Mouse (Mus musculus): Measurements from ENCODE around the gene L3hypdh. TPM values are rescaled to one million over a fixed set of nuclear protein-coding genes. Genes with fewer than 3 reads are reported as not detected.

L3hypdh gene
- 35.8 and 38.9 TPM in 2 replicates for polyA plus RNA-seq (2012; rRNA removed; ENCODE audit: low replicate concordance)

DNA sequence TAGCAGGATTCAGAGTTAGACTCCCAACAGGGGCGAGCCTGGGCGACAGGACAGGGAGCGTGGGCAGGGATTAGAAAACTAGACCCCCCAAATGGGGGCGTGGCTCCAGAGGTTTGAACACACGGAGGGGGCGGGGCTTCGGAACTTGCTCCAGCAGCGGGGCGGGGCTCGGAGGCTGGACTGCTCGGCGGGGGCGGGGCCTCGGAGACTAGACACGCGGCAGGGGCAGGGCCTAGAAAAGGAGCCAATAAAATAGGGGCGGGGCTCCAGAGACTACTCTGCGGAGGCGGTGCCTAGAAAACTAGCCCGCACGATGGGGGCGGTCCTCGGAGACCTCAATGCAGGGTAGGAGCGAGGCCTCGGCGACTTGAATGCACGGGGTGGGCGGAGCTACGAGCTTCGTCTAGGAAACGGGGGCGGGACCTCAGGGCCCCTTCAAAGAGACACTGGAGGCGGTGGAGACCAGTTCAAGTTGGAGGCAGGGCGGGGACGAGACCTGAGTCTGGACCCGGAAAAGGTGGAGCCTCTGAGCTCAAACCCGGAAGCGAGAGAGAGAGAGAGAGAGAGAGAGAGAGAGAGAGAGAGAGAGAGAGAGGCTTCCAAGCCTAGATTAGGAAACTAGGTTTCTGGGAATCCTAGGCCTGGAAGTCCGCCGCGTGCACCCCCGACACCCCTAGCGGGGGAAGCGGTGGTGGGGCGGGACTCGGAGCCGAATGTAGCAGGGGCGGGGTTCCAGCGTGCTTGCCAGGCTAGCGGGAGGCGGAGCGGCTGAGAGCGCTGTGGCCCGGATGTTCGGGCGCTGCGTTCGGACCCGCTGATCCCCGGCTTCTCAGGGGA is at the start of gene L3hypdh, which contains the start of gene Jkamp:
Gene L3hypdh, minus strand, starts transcription at position 111 of the 837 bp plus-strand sequence.
Gene Jkamp, plus strand, starts transcription at position 261 of the 837 bp plus-strand sequence.

DNA sequence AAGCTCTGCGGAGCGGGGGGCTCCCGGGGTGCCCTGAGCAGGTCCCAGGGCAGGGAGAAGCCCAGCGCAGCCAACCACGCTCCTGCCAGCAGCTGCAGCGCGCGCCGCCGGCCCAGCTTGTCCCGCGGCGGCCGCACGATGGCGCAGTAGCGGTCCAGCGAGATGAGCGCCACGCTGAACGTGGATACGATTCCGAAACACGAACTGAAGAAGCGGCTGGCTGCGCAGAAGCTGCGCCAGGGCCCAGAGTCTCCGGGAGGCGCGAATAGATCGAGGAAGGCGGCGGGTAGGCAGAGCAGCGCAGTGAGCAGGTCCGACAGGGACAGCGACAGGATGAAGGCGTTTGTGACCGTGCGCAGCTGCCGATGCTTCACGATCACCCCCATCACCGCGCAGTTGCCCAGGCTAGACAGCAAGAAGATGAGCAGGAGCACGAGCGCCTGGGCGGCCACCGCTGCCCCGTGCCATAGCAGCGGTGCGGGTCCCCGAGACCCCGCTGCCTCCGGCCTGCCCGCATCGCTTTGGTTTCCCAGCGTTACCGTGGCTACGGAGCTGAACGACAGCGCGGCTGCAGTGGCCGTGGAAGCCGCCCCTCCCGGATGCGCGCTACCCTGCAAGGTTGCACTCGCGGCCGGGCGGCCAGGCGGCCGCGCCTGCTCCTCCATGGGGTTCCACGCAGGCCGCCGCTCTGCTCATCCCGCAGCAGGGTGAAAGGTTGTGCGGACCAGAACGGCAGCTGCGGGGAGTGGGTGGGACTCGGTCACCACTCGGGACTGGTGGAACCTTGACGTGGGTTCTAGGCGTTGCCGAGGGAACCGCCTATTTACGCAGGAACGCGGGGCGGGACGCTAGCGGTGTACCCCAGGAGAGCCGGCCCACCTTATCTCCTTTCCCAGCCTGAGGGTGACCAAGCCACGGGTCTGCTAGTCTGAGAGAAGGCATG is 14.6 kb downstream of the L3hypdh start, which contains the start of gene Gpr135:
Gene Gpr135, minus strand, starts transcription at position 799 of the 943 bp plus-strand sequence.

Other genes starting within 250 kb of the L3hypdh start
- 4.7 and 6.4 TPM in 2 replicates for gene Gpr135, start 14.3 kb downstream of the L3hypdh start, polyA plus RNA-seq (2012; rRNA removed; ENCODE audit: low replicate concordance)
- 104 and 116 TPM in 2 replicates for gene Jkamp, start 150 bp upstream of the L3hypdh start, polyA plus RNA-seq (2012; rRNA removed; ENCODE audit: low replicate concordance)
- not detected in 2 replicates for gene Ccdc175, start 99.6 kb upstream of the L3hypdh start, polyA plus RNA-seq (2012; rRNA removed; ENCODE audit: low replicate concordance)